Mouse (Mus musculus) urinary bladder, postnatal 36 days (tissue): Measurements from ENCODE around the gene Akip1.

Source experiments
- DNase-seq, 2 experiments: peaks; one replicate each; pipeline ENCODE4 v3.0.0; 2022; ENCODE audit warnings: low spot score in 2 of 2, mixed read lengths in 1 of 2

Akip1 gene

DNA sequence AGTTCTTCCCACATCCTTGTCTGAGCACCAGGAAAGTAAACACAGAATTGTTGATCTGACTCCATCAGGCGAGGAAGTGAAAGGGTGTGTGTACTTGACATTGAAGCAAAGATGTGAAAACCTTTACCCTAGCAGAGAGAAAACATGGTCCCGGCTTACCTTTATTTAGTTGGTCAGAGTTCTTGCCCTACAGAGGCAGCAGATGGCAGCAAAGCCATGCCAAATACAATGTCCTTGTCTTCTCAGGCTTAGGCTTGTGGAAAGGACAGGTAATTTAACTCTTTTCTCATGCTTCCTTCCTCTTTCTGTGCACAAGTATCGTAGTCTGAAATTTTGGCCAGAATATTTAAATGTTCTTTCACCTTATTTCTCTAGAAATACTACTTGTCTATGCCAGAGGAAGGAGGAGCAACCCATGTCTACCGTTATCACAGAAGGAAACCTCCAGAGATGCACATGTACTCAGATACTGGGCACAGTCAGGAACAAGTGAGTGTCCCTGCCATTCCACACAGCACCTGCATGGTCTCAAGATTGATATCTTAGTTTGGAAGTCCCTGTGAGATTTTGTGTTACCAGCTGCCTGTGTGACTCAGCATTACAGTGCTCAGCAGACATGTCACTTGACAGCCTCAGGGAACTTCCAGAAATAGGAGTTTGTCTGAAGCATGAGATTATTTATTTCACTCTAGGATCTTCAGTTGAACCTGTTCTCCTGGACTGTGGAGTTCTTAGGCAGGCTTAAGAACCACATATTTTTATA is 3.7 kb downstream of the Akip1 start:
- peak; percentile 53 for DNase-seq

DNA sequence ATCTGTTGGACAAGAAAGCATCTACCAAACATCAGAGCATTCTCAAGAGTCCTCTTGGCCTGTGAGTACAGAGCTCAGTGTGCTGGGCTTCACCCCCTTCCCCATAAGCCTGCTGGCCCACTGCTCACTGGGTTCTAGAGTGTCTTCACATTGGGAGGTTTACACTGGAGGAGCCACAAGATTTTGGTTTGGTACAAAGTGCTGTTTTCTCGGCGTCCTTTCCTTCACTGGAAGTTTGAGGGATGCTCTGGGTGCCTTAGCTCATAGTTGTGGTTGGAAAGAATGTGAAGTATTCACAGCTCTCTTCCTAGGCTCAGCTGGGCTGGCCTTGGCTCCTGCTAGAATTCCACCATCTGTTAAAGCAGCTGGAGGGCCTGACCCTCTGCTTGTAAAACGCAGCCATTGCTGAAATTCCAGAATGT is 5.5 kb downstream of the Akip1 start:
- peak in 1 of 2 experiments; percentile 42 for DNase-seq

DNA sequence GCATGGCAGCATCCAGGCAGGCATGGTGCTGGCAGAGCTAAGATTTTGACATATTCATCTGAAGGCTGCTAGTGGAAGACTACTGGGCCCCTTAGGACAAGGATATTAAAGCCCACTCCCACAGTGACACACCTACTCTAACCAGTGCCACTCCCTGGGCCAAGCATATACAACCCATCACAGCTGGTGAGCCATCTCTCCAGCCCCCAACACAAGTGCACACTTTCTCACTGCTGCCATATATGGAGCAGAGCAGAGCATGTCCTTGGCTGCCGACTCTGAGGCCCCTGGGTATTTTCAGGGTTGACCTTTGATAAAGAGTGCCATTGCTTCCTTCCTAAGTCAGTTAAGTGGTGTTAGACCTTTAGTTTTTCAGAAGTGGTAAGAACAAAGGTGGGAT is 6.6 kb downstream of the Akip1 start:
- no peak for DNase-seq

DNA sequence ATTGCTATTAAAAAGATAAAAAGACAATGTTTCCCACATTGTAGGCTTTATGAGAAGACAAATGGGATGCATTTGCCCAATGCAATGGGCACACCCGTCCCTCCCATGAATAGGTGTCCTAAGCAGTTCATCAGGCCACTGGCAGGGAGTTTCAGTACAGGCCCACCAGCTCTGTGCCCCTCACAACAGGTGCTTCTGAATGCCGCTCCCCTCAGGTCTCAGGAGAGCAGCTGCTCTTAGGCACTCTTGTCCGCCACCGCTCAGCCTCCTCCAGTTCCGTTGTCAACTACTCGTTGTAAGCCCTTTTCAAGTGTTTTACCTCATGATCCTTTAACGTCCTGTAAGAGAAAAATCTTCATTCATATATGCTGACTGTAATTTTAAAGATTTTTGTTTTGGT is 8.7 kb downstream of the Akip1 start:
- DNase-seq: no peak

DNA sequence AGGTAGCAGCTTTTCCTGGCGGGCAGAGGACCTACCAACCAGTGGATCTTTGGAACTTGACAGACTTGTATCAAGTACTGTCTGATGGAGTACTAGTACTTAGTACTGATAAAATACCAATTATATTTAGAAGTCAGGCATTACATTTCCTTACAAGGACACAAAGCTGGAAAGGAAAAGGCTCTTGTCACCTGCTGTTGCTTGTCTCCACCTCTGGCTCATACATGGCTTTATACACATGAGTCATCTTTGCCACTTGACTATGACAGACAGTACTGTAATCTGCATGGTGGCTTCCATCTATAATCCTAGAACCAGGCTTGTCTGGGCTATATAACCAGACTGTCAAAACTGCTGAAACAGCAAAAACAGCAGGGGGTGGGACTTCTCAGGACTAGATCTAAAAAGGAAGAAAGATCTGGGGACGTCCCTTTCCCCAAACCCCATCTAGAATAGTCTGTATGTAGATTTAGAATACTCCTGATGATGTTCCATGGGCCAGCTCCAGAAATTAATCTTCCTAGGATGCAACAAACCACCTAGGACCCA is 10.0 kb downstream of the Akip1 start:
- DNase-seq: no peak

DNA sequence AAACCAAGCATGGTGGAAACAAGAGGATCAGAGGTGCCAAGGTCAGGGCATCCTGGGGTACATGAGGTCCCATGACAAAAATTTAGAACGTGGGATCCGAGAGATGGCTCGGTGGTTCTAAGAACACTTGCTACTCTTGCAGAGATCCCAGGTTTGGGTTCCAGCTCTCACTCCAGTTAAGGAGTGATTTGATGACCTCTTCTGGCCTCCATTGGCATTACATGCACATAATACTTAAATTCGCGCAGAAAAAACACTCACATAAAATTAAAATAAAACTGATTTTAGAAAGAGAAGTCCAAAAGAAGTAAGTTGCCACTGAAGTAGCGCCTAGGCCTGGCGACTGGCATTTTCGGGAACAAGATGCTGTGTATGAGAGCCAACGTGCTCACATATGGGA is 15.8 kb downstream of the Akip1 start:
- DNase-seq: no peak

DNA sequence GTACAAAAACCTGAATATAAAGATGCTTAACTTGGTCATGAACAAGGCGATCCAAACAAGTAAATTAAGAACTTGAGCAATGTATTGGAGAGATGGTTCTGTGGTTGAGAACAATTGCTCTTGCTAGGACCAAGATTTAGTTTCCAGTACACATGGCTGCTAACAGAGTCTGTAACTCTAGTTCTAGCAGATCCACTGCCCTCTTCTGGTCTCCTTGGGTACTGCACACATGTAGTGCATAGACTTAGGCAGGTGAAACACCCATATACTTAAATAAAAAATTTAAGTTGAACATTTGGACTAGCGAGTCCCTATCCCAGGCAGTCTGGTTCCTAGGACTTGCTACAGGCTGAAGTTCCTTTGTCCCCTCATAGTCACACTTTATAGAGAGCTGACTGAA is 19.1 kb downstream of the Akip1 start:
- DNase-seq: no peak

DNA sequence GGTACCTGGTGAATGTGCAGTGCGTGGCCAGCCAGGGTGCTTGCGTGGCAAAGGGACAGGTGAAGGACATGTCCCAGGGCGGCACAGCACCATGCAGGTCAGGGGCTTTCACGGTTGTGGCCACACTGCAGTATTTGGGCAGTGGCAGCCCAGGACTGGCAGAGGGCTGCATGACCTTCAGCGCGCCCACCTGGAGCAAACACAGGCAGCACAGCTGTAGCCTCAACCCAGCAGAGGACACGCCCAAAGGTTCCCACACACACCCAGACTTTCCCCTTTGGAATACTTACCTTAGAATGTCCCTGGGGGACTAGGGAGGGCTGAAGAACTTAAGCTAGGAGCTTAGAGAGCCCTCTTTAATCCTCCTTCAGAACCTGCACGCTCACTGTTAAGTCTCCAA is 19.6 kb downstream of the Akip1 start:
- no peak for DNase-seq

DNA sequence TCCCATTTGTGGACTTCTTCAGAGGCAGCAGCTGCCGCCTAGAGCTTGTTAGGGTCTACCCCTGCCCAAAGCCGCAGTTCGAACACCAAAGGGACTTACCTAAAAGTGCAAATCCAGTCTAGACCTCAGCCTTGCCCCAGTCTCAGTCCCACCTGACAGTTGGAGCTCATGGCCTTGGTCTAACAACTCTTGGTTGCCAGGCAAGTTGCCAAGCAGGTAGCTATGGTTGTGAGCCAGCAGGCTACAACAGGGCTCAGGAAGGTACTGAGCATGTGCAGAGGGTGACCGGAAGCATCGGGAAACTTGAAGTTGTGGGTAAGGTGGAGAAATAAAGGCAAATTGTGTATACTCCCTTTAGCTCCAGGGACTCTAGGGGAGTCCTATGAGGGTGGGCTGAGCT is 20.2 kb downstream of the Akip1 start, which contains the start of gene BC051019:
Gene BC051019, minus strand, starts transcription at position 154 of the 400 bp plus-strand sequence.
- DNase-seq: no peak

DNA sequence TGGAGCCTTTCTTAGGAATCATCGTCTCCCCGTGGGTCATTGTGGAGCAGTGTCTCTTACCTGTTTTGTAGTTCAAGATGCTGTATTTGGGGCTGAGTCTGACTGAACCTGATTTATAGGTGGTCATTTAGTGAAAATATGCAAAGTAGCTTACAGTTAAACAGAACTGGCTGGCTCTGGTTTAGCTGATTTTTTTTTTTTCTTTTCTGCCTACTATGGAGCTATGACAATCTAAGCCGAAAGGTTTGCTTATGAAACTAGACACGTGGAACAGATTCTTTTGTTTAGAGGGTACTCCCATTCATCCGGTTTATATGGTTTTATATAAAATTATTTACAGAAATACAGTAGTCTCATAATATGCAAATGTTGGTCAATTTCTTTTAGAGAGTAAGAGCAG is 28.1 kb downstream of the Akip1 start, which contains the start of gene Ascl3:
Gene Ascl3, minus strand, starts transcription at position 101 of the 400 bp plus-strand sequence.
- DNase-seq: no peak

DNA sequence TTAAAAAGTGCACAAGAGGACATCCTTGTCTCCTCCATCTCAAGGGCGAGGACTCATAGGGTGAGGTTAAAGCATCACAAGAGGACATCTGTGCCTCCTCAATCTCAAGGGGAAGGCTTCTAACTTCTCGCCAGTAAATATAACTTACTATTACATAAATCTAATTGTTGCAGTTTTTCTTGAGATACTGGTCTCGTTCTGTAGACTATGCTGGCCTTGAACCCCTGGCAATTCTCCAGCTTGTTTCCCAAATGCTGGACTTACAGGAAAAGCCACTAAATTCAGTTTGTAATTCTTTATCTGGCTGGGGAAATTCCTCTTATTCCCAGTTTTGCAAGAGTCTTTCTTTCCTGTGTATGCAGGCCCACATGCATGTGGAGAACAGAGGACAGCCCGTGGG is 31.3 kb downstream of the Akip1 start:
- no peak for DNase-seq

DNA sequence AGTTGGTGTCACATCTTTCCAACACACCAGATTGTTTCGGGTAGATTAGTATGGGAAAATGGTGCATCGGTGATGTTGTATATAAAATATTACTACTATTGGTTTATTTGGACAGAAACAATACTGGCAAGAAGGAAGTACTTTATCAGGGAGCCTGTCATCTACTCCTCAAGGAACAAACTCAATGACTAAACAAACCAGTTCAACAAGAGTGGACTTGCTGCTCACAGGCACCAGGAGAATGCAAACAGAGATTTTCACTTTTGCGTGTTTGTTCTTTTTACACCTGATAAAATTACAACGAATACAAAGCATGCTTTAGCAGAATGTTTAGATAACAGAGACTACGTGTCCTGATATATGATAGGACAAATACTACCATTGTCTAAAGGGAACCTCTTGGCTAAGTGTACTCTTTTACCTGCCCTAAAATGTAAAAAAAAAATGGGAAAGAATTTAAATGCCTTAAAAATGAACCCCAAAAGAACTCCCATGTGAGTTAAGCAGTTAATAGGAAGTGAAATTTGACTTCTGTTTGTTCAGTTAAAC is 36.4 kb downstream of the Akip1 start:
- no peak for DNase-seq

DNA sequence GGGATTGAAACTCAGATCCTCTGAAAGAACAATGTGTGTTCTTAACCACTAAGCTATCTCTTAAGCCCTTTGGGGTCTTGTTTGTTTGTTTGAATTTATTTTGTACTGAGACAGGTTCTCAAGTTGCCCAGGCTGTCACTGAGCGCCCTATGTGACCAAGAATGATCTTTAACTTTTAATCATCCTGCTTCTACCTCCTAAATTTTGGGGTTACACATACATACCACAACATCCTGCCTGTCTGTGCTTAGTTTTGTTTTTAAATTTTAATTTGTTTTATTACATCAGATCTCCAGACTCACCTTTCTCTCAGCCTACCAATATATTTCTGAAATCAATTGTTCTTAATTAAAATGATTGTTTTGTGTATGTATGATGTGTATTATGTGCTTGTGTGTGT is 37.6 kb downstream of the Akip1 start:
- no peak for DNase-seq

DNA sequence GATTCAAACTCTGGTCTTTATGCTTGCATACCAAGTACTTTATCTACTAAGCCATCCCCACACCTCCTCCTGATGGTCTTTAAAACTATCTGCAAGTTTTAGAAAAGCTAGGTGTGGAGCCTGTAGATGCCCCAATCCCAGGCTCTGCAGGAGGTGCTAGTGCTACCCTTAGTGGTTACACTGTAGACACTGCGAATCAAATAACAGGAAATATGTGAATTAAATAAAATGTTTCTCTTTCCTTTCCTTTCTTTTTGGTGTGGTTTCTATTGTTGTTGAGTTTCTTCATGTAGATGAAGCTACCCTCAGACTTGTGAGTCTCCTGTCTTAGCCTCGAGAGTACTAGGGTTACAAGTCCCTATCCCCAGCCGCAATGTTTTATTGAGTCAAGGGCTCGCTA is 38.2 kb downstream of the Akip1 start:
- DNase-seq: no peak

DNA sequence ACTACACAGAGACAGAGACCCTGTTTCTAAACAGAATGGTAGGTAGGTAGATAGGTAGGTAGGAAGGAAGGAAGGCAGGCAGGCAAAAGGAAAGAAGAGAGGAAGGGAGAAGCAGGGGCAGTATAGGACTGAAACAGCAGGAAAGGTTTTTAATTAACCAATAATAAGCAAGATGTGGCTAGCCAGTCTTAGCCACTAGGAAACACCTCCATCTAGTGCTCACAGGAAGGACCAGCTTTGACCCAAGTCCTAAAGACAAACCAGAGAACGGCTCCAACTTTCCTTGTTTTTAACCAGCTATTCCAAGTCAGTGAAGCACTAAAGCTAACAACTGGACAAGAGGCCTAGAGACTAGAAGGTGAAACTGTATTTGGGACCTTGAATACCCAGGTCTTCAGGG is 44.3 kb downstream of the Akip1 start:
- no peak for DNase-seq

DNA sequence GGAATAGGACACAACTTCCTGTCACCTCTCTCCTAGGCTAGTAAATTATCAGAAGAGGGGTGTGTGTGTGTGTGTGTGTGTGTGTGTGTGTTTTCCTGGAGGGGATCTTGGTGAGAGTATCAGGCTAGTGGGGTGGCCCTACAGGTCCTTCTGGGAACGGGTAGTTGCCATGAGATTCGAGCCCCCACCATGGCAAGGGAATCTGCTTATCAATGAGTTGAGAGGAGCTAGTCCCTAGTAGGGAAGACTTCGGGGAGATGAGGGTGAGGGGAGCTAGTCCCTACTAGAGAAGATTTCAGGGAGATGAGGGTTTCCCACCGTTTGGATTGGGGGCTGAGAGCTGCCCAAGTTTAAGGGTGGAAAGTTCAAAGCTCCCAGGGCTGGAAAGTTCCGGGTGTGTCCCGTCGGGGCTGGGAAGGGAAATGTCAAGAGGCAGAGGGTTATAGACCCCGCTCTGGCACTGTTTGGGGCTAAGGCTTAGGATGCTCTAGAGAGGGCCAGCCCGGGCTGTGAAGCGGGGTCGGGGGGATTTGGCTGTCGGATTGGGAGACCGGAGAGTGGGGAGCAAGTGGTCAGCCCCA is 48.0 kb downstream of the Akip1 start:
- no peak for DNase-seq

DNA sequence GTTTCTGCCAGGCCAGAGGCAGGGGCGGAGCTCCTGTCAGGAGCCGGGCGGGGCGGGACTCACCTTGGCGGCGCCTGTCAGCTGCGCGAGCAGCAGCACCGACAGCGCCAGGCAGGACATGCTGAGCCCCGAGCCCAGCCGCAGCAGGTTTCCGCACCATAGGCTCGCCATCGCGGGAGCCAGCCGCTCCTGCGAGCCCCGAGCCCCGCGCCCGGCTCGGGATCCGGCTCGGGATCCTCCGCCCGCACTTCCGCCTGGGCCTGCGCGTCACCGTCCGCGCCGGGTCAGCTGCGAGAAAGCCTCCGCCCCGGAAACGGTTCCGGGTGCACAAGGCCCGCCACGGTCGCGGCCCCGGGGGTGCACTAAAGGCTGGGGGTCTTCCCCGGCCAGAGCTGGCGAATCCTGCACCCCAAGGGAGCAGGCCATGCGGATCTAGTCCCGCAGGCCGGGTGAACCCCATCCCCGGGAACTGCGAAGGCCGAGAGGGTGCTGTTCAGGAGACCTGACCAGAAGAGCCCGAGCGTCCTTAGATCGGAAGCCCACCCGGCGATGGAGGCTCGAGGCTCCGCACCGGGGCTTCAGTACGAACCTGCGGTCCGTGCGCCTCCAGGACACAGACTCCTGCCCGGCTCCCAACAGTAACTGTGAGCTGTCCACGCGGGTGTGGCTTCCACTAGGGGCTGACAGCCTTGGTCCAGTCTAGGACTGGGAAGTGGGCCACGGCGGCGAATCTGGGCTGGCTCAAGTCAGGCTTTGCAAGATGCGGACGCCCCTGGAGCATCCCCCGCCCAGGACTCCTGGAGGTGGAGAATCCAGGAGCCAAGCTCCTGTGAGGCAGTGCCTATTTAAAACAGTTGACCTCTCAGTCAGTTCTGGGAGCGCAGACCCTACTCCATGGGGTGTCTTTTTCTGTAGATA is 48.8 kb downstream of the Akip1 start, which contains the start of gene Tmem9b:
Gene Tmem9b, minus strand, starts transcription at position 868 of the 918 bp plus-strand sequence.
- peak; percentile 78 to 80 for DNase-seq

DNA sequence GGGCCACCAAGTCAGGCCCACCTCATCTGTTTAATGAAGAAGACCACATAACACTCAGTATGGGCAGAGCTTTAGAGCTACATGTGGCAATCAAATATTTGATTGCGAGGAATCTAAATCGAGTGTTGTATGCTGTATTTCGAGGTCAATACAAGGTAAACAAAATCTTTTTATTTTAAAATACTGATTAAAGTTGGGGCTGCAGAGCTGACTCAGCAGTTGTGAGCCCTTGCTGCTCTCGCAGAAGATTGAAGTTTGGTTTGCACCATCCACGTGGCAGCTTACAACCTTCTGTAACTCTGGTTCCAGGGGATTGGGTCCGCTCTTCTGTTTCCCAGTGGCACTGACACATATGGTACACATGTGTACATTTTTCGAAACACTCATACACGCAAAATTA is 50.5 kb downstream of the Akip1 start:
- DNase-seq: no peak

DNA sequence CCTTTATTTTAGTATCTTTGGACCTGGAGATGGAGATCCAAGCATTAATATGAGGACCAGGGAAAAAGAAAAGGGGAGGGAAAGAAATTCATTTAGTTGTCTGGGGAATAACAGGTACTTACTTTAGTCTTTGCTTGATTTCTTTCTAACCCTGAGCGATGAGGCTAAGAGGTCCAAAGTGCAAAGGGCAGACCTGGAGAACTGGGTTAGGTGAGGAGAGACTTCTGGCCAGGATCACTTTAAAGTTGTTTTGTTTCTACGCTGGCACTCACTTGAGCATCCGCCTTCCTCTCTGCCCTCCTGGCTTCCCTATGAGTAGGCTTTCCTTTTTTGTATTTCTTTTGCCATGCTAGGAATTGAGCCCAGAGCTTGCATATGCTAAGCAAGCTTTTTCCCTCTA is 52.8 kb downstream of the Akip1 start:
- no peak for DNase-seq
